Mouse (Mus musculus): ENCODE results near the gene Got1. TPM values are rescaled to one million over a fixed set of nuclear protein-coding genes. Genes with fewer than 3 reads are reported as not detected.
A peak's percentile ranks its signal among the peaks of the same experiment; 100 is the strongest.
"Not testable (repeated sequence)": the region's sequence is repeated elsewhere in the genome, so short reads cannot be mapped to it uniquely, and the experiment has no call there.

Got1 gene
- polyA plus RNA-seq, 1 experiment from 2014 or later: 134 TPM

DNA sequence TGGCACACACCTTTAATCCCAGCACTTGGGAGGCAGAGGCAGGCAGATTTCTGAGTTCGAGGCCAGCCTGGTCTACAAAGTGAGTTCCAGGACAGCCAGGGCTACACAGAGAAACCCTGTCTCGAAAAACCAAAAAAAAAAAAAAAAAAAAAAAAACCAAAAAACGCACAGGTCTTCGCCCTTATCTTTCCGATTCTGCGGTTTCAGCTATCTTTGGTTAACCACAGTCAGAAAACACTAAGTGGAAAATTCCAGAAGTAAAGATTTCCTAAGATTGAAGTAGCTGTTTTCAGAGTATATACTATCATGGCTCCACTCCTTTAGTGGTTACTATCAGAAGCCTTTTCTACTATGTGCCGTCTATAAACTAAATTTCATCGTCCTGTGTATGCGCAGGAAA is 20.8 kb downstream of the Got1 start:
- not testable (repeated sequence) for H3K4me1 ChIP-seq (ENCODE audit: control insufficient read depth, insufficient read depth, low read length); ATAC-seq (replicated peaks; ENCODE audit: insufficient number of reproducible peaks, low FRiP score, low TSS enrichment); H3K27ac ChIP-seq (ENCODE audit: low read depth, low read length); H3K36me3 ChIP-seq (ENCODE audit: control insufficient read depth, insufficient read depth, low read length); H3K27me3 ChIP-seq (ENCODE audit: control insufficient read depth, insufficient read depth, low read length); H3K4me3 ChIP-seq (ENCODE audit: low read depth, low read length); H3K9me3 ChIP-seq (replicated peaks; ENCODE audit: control insufficient read depth, low read length); H3K9ac ChIP-seq (ENCODE audit: low read depth, low read length); H3K4me2 ChIP-seq
- WGBS (ENCODE audit: insufficient replicate concordance): 93% methylated on average over 8 of the region's 9 CpGs

GRCm38 (mm10) chr19:43502630-43503029 is 21.8 kb downstream of the Got1 start:
- no peak overlapping the region for H3K4me3 ChIP-seq (ENCODE audit: low read depth, low read length)
- H3K9ac ChIP-seq (ENCODE audit: low read depth, low read length): no peak overlapping the region
- WGBS (ENCODE audit: insufficient replicate concordance): 80% methylated on average over 11 of the region's 11 CpGs
- H3K36me3 ChIP-seq (ENCODE audit: control insufficient read depth, insufficient read depth, low read length): peaks cover 8% of the 10 kb centered on the region; the same call in 1 of the 2 replicates
- H3K27me3 ChIP-seq (ENCODE audit: control insufficient read depth, insufficient read depth, low read length): no peaks in the 10 kb centered on the region
- ATAC-seq (replicated peaks; ENCODE audit: insufficient number of reproducible peaks, low FRiP score, low TSS enrichment): no peak
- no peak overlapping the region for H3K4me2 ChIP-seq
- no peak overlapping the region for H3K27ac ChIP-seq (ENCODE audit: low read depth, low read length)
- no peaks in the 10 kb centered on the region for H3K9me3 ChIP-seq (replicated peaks; ENCODE audit: control insufficient read depth, low read length)
- H3K4me1 ChIP-seq (ENCODE audit: control insufficient read depth, insufficient read depth, low read length): no peaks in the 10 kb centered on the region

DNA sequence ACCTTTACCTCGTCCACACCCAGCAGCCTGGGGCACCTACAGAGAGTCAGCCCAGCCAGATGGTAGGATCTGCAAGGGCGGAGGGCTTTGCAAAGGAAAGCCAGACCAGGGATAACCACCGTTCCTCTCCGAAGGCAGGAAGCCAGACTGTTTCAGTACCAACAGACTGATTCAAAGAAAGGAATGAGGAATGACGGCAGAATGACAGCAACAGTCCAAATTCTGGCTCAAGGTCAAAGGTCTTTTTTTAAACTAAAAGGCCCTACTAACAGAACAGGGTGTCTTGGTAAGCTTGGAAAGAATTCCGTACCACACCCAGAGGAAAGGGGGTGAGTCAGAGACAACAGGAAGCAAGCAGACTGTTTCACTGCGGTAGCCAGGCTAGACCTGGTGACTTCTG is 25.5 kb downstream of the Got1 start:
- 80% methylated on average over 7 of the region's 7 CpGs for WGBS (ENCODE audit: insufficient replicate concordance)
- Histone ChIP-seq H3K36me3 (ENCODE audit: control insufficient read depth, insufficient read depth, low read length) (peaks cover 6% of the 10 kb centered on the region; the same call in 1 of the 2 replicates), H3K4me3 (ENCODE audit: low read depth, low read length) (no peak overlapping the region)

GRCm38 (mm10) chr19:43497440-43497839 is 27.0 kb downstream of the Got1 start:
- Histone ChIP-seq H3K27me3 (ENCODE audit: control insufficient read depth, insufficient read depth, low read length) (no peaks in the 10 kb centered on the region), H3K36me3 (ENCODE audit: control insufficient read depth, insufficient read depth, low read length) (0 out of 2 replicates have a peak, but pooled peaks cover 4% of the 10 kb centered on the region), H3K9me3 (replicated peaks; ENCODE audit: control insufficient read depth, low read length) (no peaks in the 10 kb centered on the region), H3K9ac (ENCODE audit: low read depth, low read length) (no peak overlapping the region), H3K27ac (ENCODE audit: low read depth, low read length) (no peak overlapping the region), H3K4me1 (ENCODE audit: control insufficient read depth, insufficient read depth, low read length) (peaks cover 5% of the 10 kb centered on the region; the same call in 1 of the 2 replicates), H3K4me2 (no peak overlapping the region), H3K4me3 (ENCODE audit: low read depth, low read length) (no peak overlapping the region)
- no peak for ATAC-seq (replicated peaks; ENCODE audit: insufficient number of reproducible peaks, low FRiP score, low TSS enrichment)
- 85% methylated on average over 7 of the region's 7 CpGs for WGBS (ENCODE audit: insufficient replicate concordance)

More for the DNA sequence above, 25.5 kb downstream of the Got1 start:
- ATAC-seq (replicated peaks; ENCODE audit: insufficient number of reproducible peaks, low FRiP score, low TSS enrichment): no peak
- Histone ChIP-seq H3K9me3 (replicated peaks; ENCODE audit: control insufficient read depth, low read length) (no peaks in the 10 kb centered on the region), H3K4me1 (ENCODE audit: control insufficient read depth, insufficient read depth, low read length) (peaks cover 5% of the 10 kb centered on the region; the same call in 1 of the 2 replicates), H3K27ac (ENCODE audit: low read depth, low read length) (no peak overlapping the region), H3K4me2 (no peak overlapping the region), H3K9ac (ENCODE audit: low read depth, low read length) (no peak overlapping the region), H3K27me3 (ENCODE audit: control insufficient read depth, insufficient read depth, low read length) (no peaks in the 10 kb centered on the region)

DNA sequence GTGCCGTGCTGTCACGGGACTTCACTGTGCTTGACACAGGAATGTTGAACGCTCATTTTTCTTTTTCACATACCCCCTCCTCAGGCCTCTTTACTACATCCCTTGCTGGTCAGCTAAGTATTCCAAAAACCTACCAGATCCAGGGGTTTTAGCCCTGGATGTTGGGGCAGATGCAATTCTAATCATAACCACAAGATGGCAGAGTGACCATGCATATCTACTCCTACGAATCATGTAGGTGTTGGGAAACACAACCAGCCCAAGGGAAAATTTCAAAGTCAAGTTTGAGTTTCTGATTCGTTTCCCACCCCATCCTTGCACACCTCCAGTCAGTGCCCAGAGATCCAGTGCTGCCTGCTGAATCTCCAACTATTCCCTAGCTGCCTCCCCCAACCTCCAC is 28.6 kb downstream of the Got1 start:
- Histone ChIP-seq H3K9me3 (replicated peaks; ENCODE audit: control insufficient read depth, low read length) (no peaks in the 10 kb centered on the region), H3K4me3 (ENCODE audit: low read depth, low read length) (no peak overlapping the region), H3K36me3 (ENCODE audit: control insufficient read depth, insufficient read depth, low read length) (0 out of 2 replicates have a peak, but pooled peaks cover 4% of the 10 kb centered on the region), H3K4me1 (ENCODE audit: control insufficient read depth, insufficient read depth, low read length) (peaks cover 5% of the 10 kb centered on the region; the same call in 1 of the 2 replicates), H3K27ac (ENCODE audit: low read depth, low read length) (no peak overlapping the region), H3K4me2 (peak overlapping the region; percentile 6), H3K9ac (ENCODE audit: low read depth, low read length) (no peak overlapping the region), H3K27me3 (ENCODE audit: control insufficient read depth, insufficient read depth, low read length) (no peaks in the 10 kb centered on the region)
- ATAC-seq (replicated peaks; ENCODE audit: insufficient number of reproducible peaks, low FRiP score, low TSS enrichment): no peak
- WGBS (ENCODE audit: insufficient replicate concordance): 16% methylated on average over 5 of the region's 5 CpGs

- Histone ChIP-seq H3K4me2 (peak overlapping the region; percentile 69), H3K9ac (ENCODE audit: low read depth, low read length) (peak overlapping the region; percentile 43; the same call in 1 of the 2 replicates), H3K36me3 (ENCODE audit: control insufficient read depth, insufficient read depth, low read length) (0 out of 2 replicates have a peak, but pooled peaks cover 2% of the 10 kb centered on the region), H3K4me1 (ENCODE audit: control insufficient read depth, insufficient read depth, low read length) (peaks cover 5% of the 10 kb centered on the region; the same call in 1 of the 2 replicates), H3K27me3 (ENCODE audit: control insufficient read depth, insufficient read depth, low read length) (no peaks in the 10 kb centered on the region), H3K4me3 (ENCODE audit: low read depth, low read length) (peak overlapping the region; percentile 32), H3K9me3 (replicated peaks; ENCODE audit: control insufficient read depth, low read length) (no peaks in the 10 kb centered on the region), H3K27ac (ENCODE audit: low read depth, low read length) (0 out of 2 replicates have a peak overlapping the region, but pooled peaks have one; percentile 29)
- peak; percentile 55 for ATAC-seq (replicated peaks; ENCODE audit: insufficient number of reproducible peaks, low FRiP score, low TSS enrichment)
- 7% methylated on average over 14 of the region's 14 CpGs for WGBS (ENCODE audit: insufficient replicate concordance)
Measured at GRCm38 (mm10) chr19:43494914-43495313, 29.5 kb downstream of the Got1 start.

DNA sequence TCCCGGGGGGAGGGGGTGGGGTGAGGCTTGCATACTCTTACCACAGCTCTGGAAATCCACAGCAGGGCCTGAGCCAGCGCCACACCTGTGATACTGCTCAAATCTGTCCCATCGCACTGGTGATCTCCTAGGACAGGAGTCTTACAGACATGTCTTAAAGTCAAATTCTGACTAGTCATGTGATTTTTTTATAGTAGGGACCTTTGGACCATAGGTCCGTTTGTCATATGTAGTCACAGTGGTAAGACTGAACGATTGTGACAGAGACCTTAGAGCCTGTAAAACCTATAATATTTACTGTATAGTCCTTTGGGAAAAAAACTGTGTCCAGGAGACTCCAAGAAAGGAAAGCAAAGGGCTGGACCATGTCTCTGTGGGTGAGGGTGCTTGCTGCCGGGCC is 30.5 kb downstream of the Got1 start:
- Histone ChIP-seq H3K4me2 (no peak overlapping the region), H3K27ac (ENCODE audit: low read depth, low read length) (no peak overlapping the region), H3K4me3 (ENCODE audit: low read depth, low read length) (no peak overlapping the region), H3K27me3 (ENCODE audit: control insufficient read depth, insufficient read depth, low read length) (no peaks in the 10 kb centered on the region), H3K9me3 (replicated peaks; ENCODE audit: control insufficient read depth, low read length) (no peaks in the 10 kb centered on the region), H3K9ac (ENCODE audit: low read depth, low read length) (no peak overlapping the region), H3K36me3 (ENCODE audit: control insufficient read depth, insufficient read depth, low read length) (no peaks in the 10 kb centered on the region), H3K4me1 (ENCODE audit: control insufficient read depth, insufficient read depth, low read length) (peaks cover 5% of the 10 kb centered on the region; the same call in 1 of the 2 replicates)
- no peak for ATAC-seq (replicated peaks; ENCODE audit: insufficient number of reproducible peaks, low FRiP score, low TSS enrichment)
- 80% methylated on average over 6 of the region's 6 CpGs for WGBS (ENCODE audit: insufficient replicate concordance)

- not testable (repeated sequence) for H3K9ac ChIP-seq (ENCODE audit: low read depth, low read length); H3K27me3 ChIP-seq (ENCODE audit: control insufficient read depth, insufficient read depth, low read length); H3K4me1 ChIP-seq (ENCODE audit: control insufficient read depth, insufficient read depth, low read length); H3K4me2 ChIP-seq; H3K4me3 ChIP-seq (ENCODE audit: low read depth, low read length); H3K9me3 ChIP-seq (replicated peaks; ENCODE audit: control insufficient read depth, low read length); ATAC-seq (replicated peaks; ENCODE audit: insufficient number of reproducible peaks, low FRiP score, low TSS enrichment); H3K27ac ChIP-seq (ENCODE audit: low read depth, low read length); H3K36me3 ChIP-seq (ENCODE audit: control insufficient read depth, insufficient read depth, low read length)
- WGBS (ENCODE audit: insufficient replicate concordance): 69% methylated on average over 1 of the region's 1 CpGs
Measured at GRCm38 (mm10) chr19:43493316-43493715, 31.1 kb downstream of the Got1 start.

DNA sequence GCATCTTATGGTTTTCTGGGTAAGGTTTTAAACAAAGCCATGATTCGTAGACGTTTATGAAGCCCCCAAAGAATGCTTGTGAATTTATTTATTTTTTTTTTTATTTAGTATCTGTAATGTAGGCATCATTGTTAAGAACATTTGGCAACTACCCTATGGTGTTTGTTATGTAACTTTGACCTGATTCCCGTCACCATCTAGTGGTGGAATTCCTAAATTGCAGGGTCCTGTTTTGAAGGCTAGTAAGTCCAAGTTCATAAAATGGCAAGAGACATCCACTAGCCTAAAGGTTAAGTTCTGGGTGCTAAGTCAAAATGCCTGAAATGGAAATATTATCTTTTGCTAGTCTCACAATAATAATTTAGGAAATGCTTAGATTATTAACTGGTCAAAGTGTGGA is 37.0 kb downstream of the Got1 start:
- 25% methylated on average over 3 of the region's 3 CpGs for WGBS (ENCODE audit: insufficient replicate concordance)
- ATAC-seq (replicated peaks; ENCODE audit: insufficient number of reproducible peaks, low FRiP score, low TSS enrichment): no peak
- no peaks in the 10 kb centered on the region for H3K9me3 ChIP-seq (replicated peaks; ENCODE audit: control insufficient read depth, low read length)

More for the DNA sequence above, 37.0 kb downstream of the Got1 start:
- H3K27me3 ChIP-seq (ENCODE audit: control insufficient read depth, insufficient read depth, low read length): no peaks in the 10 kb centered on the region
- no peak overlapping the region for H3K4me3 ChIP-seq (ENCODE audit: low read depth, low read length)
- H3K4me1 ChIP-seq (ENCODE audit: control insufficient read depth, insufficient read depth, low read length): no peaks in the 10 kb centered on the region
- no peak overlapping the region for H3K9ac ChIP-seq (ENCODE audit: low read depth, low read length)
- no peak overlapping the region for H3K27ac ChIP-seq (ENCODE audit: low read depth, low read length)
- no peaks in the 10 kb centered on the region for H3K36me3 ChIP-seq (ENCODE audit: control insufficient read depth, insufficient read depth, low read length)
- no peak overlapping the region for H3K4me2 ChIP-seq
